Mouse (Mus musculus) frontal cortex, postnatal 10 days (tissue): ENCODE measurements at regions not wholly inside any gene's neighbourhood (a gene's known extent, or its start where the extent isn't known, plus 50 kb on each side); places are given as distances from the start of the nearest gene placed in this dataset.
"Not testable (repeated sequence)": the region's sequence is repeated elsewhere in the genome, so short reads cannot be mapped to it uniquely, and the experiment has no call there.

ENCODE experiments used
- DNase-seq, 2 experiments: peaks; one replicate each; pipeline ENCODE4 v3.0.0; 2022; ENCODE audit warnings: low spot score in 2 of 2, mixed read lengths in 1 of 2

GRCm38 (mm10) chr15:34027111-34027510, 330.6 kb downstream of the 9430069I07Rik start:
- not testable (repeated sequence) for DNase-seq

GRCm38 (mm10) chr15:34025396-34025795, 332.3 kb downstream of the 9430069I07Rik start:
- no peak for DNase-seq

- DNase-seq, result peak; percentile 24 to 69
These were observed 335.8 kb downstream of the 9430069I07Rik start for GRCm38 (mm10) chr15:34021857-34022256.

GRCm38 (mm10) chr15:34016397-34017156, 341.1 kb downstream of the 9430069I07Rik start:
- no peak for DNase-seq

GRCm38 (mm10) chr15:34008591-34008990, 349.1 kb downstream of the 9430069I07Rik start:
- no peak for DNase-seq

- peak in 1 of 2 experiments; percentile 11 for DNase-seq
These were observed 365.3 kb downstream of the 9430069I07Rik start for GRCm38 (mm10) chr15:33992383-33992782.

- no peak for DNase-seq
These were observed 382.6 kb downstream of the 9430069I07Rik start for GRCm38 (mm10) chr15:33975077-33975476.

GRCm38 (mm10) chr15:33973466-33973865, 384.2 kb downstream of the 9430069I07Rik start:
- DNase-seq, result no peak

- DNase-seq, result no peak
These were observed 388.3 kb downstream of the 9430069I07Rik start for GRCm38 (mm10) chr15:33969409-33969808.

GRCm38 (mm10) chr15:33935013-33935664, 422.5 kb downstream of the 9430069I07Rik start:
- no peak for DNase-seq

- no peak for DNase-seq
These were observed 431.2 kb downstream of the 9430069I07Rik start for GRCm38 (mm10) chr15:33926446-33926845.

GRCm38 (mm10) chr15:33924094-33924890, 433.4 kb downstream of the 9430069I07Rik start:
- peak in 1 of 2 experiments; percentile 6 for DNase-seq

- no peak for DNase-seq
These were observed 442.8 kb downstream of the 9430069I07Rik start for GRCm38 (mm10) chr15:33914891-33915290.

GRCm38 (mm10) chr15:33906727-33907479, 450.8 kb downstream of the 9430069I07Rik start:
- no peak for DNase-seq

- no peak for DNase-seq
These were observed 461.6 kb downstream of the 9430069I07Rik start for GRCm38 (mm10) chr15:33896076-33896475.

- no peak for DNase-seq
These were observed 467.1 kb downstream of the 9430069I07Rik start for GRCm38 (mm10) chr15:33890606-33891005.

- no peak for DNase-seq
These were observed 468.8 kb downstream of the 9430069I07Rik start for GRCm38 (mm10) chr15:33888865-33889368.

- no peak for DNase-seq
These were observed 495.4 kb downstream of the 9430069I07Rik start for GRCm38 (mm10) chr15:33862224-33862752.

GRCm38 (mm10) chr15:33825435-33826088, 532.1 kb downstream of the 9430069I07Rik start:
- DNase-seq, result no peak

- DNase-seq, result no peak
These were observed 532.8 kb downstream of the 9430069I07Rik start for GRCm38 (mm10) chr15:33824826-33825225.
